Mouse (Mus musculus) liver, embryonic 14.5 days (tissue): ENCODE measurements around the gene Olfr1411.

Source experiments
- CTCF ChIP-seq: IDR thresholded peaks from 2 replicates; pipeline ENCODE4 v1.5.1; 2016; ENCODE audit warnings: antibody characterized with exemption, low read depth, control low read depth
- EP300 ChIP-seq: IDR thresholded peaks from 2 replicates; pipeline ENCODE4 v1.6.1; 2016; ENCODE audit warnings: antibody characterized with exemption, low read depth

DNA sequence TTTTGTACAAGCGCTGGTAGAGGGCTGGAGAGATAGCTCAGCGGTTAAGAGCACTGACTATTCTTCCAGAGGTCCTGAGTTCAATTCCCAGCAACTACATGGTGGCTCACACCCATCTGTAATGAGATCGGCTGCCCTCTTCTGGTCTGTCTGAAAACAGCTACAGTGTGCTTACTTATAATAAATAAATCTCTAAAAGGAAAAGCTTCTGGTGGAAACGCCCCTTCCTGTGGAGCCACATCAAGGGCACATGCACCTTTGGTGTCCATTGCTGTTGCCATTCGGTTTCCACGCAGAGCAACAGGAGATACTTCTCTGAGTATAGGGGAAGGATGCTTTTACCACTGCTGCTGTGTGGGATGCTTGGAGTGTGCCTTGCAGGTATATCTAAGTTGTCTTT is 38.7 kb downstream of the Olfr1411 start:
- TF ChIP-seq CTCF (no peak), EP300 (no peak)
